Mouse (Mus musculus): Measurements from ENCODE around the gene Spata31d1a.

Spata31d1a gene

GRCm38 (mm10) chr13:59663939-59664712 lies 46.0 kb downstream of the Spata31d1a start:
- no peak for DNase-seq

GRCm38 (mm10) chr13:59661966-59662365 lies 48.2 kb downstream of the Spata31d1a start:
- DNase-seq = no peak

- no peak for DNase-seq
These were observed 48.7 kb downstream of the Spata31d1a start for GRCm38 (mm10) chr13:59661387-59661786.

GRCm38 (mm10) chr13:59660371-59660770 lies 49.8 kb downstream of the Spata31d1a start:
- DNase-seq = no peak

- no peak for DNase-seq
These were observed 52.3 kb downstream of the Spata31d1a start for GRCm38 (mm10) chr13:59657781-59658180.

- DNase-seq = no peak
These were observed 53.1 kb downstream of the Spata31d1a start for GRCm38 (mm10) chr13:59656975-59657388.

- no peak for DNase-seq
These were observed 53.8 kb downstream of the Spata31d1a start for GRCm38 (mm10) chr13:59656316-59656832.

GRCm38 (mm10) chr13:59655718-59656315 lies 54.3 kb downstream of the Spata31d1a start:
- no peak for DNase-seq

GRCm38 (mm10) chr13:59654465-59654864 lies 55.7 kb downstream of the Spata31d1a start:
- no peak for DNase-seq

- DNase-seq = no peak
These were observed 57.0 kb downstream of the Spata31d1a start for GRCm38 (mm10) chr13:59653136-59653535.

- DNase-seq = no peak
These were observed 57.5 kb downstream of the Spata31d1a start for GRCm38 (mm10) chr13:59652651-59653050.
